Mouse (Mus musculus) mouse trophoblast stem cell (cell line): Measurements from ENCODE around the gene Stox2.

Experiments used
- in situ Hi-C, 2 experiments: fragments of 300-500 bp; cut with MseI, MboI; formaldehyde crosslinking; loops; 2 replicates in 1 of 2; 3 replicates in 1 of 2; pipeline ENCODE4 v1.15.1; 2025

Stox2 gene

GRCm38 (mm10) chr8:47242207-47243004 lies 203.8 kb downstream of the Stox2 start:
- in situ Hi-C loops: no loop called here

- in situ Hi-C loops: no loop called here
Measured at GRCm38 (mm10) chr8:47241421-47242078, 204.6 kb downstream of the Stox2 start.

GRCm38 (mm10) chr8:47240871-47241270 lies 205.3 kb downstream of the Stox2 start:
- in situ Hi-C loops: no loop called here

- in situ Hi-C loops: no loop called here
Measured at GRCm38 (mm10) chr8:47240266-47240665, 205.9 kb downstream of the Stox2 start.

GRCm38 (mm10) chr8:47232081-47232480 lies 214.1 kb downstream of the Stox2 start:
- in situ Hi-C loops: no loop called here

GRCm38 (mm10) chr8:47230057-47230456 lies 216.1 kb downstream of the Stox2 start:
- in situ Hi-C loops: no loop called here

DNA sequence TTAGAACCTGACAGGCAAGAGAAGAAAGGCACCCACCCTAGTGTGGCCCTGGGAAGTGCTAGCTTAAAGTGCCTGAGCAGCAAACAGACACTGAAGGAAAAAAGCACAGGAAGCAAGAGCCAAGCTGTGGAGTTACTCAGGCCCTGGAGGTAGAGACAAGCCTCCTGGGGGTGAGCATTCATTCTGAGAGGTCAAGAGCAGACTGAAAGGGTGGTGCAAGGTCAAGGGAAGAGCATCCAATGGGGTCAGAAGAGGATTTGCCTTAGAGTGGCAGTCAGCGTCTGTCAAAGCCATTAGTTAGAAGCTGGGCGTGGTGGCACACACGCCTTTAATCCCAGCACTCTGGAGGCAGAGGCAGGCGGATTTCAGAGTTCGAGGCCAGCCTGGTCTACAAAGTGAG lies 224.3 kb downstream of the Stox2 start:
- in situ Hi-C loops: no loop called here

DNA sequence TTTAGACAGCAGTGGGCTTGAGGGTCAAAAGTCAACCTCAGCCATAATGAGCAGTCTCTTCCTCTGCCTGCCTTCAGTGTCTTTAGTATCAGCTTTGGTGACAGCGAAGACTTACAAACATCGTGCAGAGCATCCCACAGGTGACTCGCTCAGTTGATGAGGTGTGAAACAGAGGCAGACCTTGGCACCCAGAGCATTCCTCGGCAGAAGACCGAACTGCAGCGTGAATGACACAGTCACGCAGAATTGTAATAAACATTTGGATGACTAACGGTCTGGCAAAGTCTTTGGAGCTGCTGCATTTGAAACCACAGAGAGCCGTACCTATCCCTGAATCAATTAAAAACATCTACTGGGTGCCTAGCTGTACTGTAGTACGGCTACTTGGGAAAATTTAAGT lies 225.0 kb downstream of the Stox2 start:
- in situ Hi-C loops: no loop called here

DNA sequence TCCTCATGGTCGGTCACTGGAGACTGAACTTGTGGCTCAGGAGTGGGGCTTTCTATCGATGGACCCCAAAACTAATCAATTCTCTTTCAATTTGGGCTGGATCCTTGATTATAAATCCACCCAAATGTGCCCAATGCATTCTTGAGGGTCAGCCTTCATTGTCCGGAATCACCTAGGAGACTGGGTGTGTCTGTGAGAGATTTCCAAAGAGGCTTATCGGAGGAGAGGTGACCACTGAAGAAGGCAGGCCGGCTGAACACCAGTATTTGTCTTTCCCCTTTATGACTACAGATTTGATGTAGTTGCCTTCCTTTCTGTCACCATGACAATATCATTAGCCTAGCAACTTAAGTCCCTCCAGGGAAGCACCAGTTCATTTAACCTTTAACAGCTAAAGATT lies 225.8 kb downstream of the Stox2 start:
- in situ Hi-C loops: no loop called here

- in situ Hi-C loops: no loop called here
Measured at GRCm38 (mm10) chr8:47218536-47218935, 227.6 kb downstream of the Stox2 start.

DNA sequence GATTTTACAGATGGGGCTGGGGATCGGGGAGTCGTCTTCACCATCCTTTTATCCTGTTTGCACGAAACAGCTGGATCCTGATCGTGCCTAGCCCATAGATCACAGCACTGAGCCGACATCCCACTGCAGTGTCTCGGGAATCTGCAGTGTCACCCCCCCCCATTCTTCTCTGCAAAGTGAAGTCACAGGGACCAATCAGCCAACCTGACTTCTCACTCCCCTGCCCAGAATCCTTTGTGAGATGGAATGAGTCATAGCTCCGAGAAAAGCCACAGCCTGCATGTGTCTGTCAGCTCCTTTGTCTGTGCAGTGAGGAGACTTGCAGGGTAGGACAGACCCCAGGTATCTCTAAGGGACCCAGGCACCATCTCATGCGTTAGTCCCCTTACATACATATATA lies 228.1 kb downstream of the Stox2 start:
- in situ Hi-C loops: no loop called here

GRCm38 (mm10) chr8:47212124-47212523 lies 234.0 kb downstream of the Stox2 start:
- in situ Hi-C loops: no loop called here

- in situ Hi-C loops: no loop called here
Measured at GRCm38 (mm10) chr8:47211226-47211625, 234.9 kb downstream of the Stox2 start.

DNA sequence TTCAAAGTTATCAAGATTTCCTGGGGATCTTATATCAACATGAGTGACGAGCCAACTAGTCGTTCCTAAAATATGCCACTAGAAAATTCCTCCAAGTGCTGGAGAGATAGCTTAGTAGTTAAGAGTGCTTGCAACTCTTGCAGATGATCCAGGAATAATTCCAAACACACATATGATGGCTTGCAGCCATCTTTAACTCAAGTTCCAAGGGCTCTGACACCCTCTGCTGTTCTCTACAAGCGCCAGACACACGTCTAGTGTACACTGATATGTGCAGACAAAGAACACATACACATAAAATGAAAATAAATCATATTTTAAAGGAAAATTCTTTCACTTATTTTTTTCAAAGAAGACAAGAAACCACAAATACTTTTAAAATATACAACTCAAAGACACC lies 237.9 kb downstream of the Stox2 start:
- in situ Hi-C loops: loop anchor here (10.0 kb wide), 1 partner anchor 167 kb away; no protein-coding TSS in a partner anchor

GRCm38 (mm10) chr8:47206640-47207237 lies 239.4 kb downstream of the Stox2 start:
- in situ Hi-C loops: loop anchor here (10.0 kb wide), 1 partner anchor 168 kb away; no protein-coding TSS in a partner anchor

GRCm38 (mm10) chr8:47205472-47205871 lies 240.7 kb downstream of the Stox2 start:
- in situ Hi-C loops: loop anchor here (10.0 kb wide), 1 partner anchor 169 kb away; no protein-coding TSS in a partner anchor

- in situ Hi-C loops: no loop called here
Measured at GRCm38 (mm10) chr8:47196391-47196790, 249.8 kb downstream of the Stox2 start.

DNA sequence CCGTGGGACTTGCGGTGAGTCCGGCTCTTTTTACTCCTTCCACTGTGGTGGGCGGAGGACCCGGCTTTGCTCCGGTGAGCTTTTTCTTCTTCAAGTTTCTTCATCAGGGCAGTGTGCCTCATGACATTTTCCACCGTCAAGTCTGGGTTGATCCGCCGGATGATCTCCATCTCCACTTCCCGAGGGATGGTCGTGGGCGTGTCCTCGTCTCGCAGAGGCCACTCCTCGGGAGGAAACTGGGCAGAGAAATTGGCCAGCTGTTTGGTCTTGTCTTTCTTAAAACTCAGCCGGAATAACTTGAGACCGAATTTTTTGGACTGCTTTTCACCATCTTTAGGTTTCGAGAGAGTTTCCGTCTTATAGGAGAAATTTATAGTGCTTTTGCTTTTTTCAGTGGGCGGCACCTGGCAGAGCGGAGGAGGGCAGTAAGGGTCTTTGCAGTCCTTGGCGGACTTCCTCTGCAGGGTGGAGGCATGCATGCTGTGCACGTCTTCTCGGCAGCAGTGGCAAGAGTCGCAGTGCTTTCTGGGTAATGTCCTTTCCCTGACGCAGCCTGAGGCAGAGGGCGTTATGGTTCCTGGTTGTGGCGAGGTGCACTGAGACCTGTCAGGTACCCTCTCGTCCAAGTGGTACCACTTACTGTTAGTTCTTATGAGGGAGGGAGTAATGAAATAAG lies 252.7 kb downstream of the Stox2 start:
- in situ Hi-C loops: no loop called here

DNA sequence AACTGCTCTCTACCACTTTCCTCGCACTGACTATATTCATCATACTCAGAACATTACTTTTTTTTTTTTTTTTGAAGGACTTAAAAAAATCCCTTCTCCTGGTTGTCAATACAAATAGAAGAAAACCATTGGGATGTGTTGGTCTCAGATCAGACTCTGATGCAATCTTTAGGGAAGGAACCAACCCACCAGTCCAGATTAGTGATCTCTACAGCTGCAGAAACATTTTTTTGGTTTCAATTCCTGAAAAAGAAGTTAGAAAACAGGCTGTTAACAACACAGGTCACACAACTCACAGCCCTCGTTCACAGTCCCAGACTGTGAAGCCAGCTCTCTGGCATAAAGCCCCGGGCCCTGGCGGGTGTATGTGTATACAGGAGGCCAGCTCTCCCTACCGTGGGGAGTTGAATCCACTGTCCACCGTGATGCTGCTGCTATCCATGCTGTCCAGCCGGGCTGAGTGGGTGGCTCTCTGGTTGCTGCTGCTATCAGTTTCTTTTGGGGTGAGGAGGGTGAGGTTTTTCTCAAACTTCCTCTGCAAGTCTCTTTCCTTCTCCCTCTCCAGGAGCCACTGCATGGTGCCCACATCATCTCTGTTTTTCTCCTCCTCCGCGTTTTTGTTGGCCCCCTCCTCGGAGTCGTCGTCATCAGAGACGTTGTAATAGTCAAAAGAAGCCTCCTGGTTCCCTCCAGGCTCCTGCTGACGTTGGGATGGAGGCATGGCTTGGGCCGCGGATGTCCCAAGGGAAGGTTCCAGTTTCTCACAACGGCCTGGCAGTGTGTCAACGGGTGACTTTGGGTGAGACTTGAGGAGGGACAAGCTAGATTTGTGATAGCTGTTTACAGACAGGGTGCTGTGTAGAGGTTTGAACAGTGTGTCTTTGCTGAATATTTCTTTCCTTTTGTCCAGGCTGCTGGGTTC lies 254.5 kb downstream of the Stox2 start:
- in situ Hi-C loops: no loop called here

- in situ Hi-C loops: no loop called here
Measured at GRCm38 (mm10) chr8:47185396-47185795, 260.8 kb downstream of the Stox2 start.
